Mouse (Mus musculus) heart, adult 2 months (tissue): ENCODE measurements around the gene Fndc7. TPM values are rescaled to one million over a fixed set of nuclear protein-coding genes. Genes with fewer than 3 reads are reported as not detected.
"Not testable (repeated sequence)": the region's sequence is repeated elsewhere in the genome, so short reads cannot be mapped to it uniquely, and the experiment has no call there.

ENCODE experiments used
- DNase-seq, 2 experiments: peaks; one replicate each; pipeline ENCODE4 v3.0.0; 2021
- H3K27ac ChIP-seq: fragments of 200-600 bp; 2 replicates; pipeline ENCODE4 v1.8.1; 2022
- H3K27me3 ChIP-seq: fragments of 200-500 bp; 2 replicates; pipeline ENCODE4 v1.6.1; 2012; ENCODE audit warnings: mild to moderate bottlenecking, low read length, inconsistent platforms, mixed read lengths; ENCODE audit not compliant: control insufficient read depth, insufficient read depth
- H3K36me3 ChIP-seq: fragments of 200-500 bp; 2 replicates; pipeline ENCODE4 v1.6.1; 2012; ENCODE audit warnings: low read length, inconsistent platforms; ENCODE audit not compliant: control insufficient read depth, insufficient read depth
- H3K4me1 ChIP-seq: fragments of 200-500 bp; 2 replicates; pipeline ENCODE4 v1.6.1; 2011; ENCODE audit warnings: low read length; ENCODE audit not compliant: control insufficient read depth, insufficient read depth
- H3K4me3 ChIP-seq: fragments of 200-600 bp; 2 replicates; pipeline ENCODE4 v1.8.1; 2022
- H3K79me2 ChIP-seq: fragments of 200-500 bp; replicated peaks from 2 replicates; pipeline ENCODE4 v1.6.1; 2012; ENCODE audit warnings: mild to moderate bottlenecking, inconsistent platforms, low read length, moderate library complexity, mixed read lengths; ENCODE audit not compliant: control insufficient read depth, insufficient read depth
- H3K9ac ChIP-seq: fragments of 200-500 bp; 2 replicates; pipeline ENCODE4 v1.6.1; 2012; ENCODE audit warnings: low read depth, mild to moderate bottlenecking, control low read depth, inconsistent platforms, low read length, mixed read lengths
- CTCF ChIP-seq: fragments of 200-600 bp; IDR thresholded peaks from 2 replicates; pipeline ENCODE4 v1.8.1; 2022; ENCODE audit warnings: antibody characterized with exemption, mild to moderate bottlenecking, moderate library complexity
- EP300 ChIP-seq: fragments of 200-500 bp; IDR thresholded peaks from 2 replicates; pipeline ENCODE4 v1.6.1; 2011; ENCODE audit warnings: low read depth, low read length, control low read depth; ENCODE audit not compliant: insufficient read depth
- POLR2A ChIP-seq: fragments of 200-500 bp; IDR thresholded peaks from 2 replicates; pipeline ENCODE4 v1.6.1; 2011; ENCODE audit warnings: mild to moderate bottlenecking, low read depth, low read length, control low read depth; ENCODE audit not compliant: insufficient read depth
- WGBS: fragments of 180-500 bp; shearing (Covaris S2); methylation state at CpG from one replicate; pipeline ENCODE4 v1.1.7; 2018; 5-methylcytosine and 5-hydroxymethylcytosine counted together
- intact Hi-C: fragments of 180-260 bp; cut with DNase I; formaldehyde crosslinking; loops from one replicate; pipeline ENCODE4 v1.15.1; 2025
- polyA plus RNA-seq: library from polyadenylated mRNA; depleted of rRNA; stranded (reverse); fragments of >200 nt; gene quantifications from 2 replicates; pipeline ENCODE4 v1.2.3, GENCODE M21; 2012
- total RNA-seq, 2 experiments: library from RNA; stranded (reverse); gene quantifications; 2 replicates each; pipeline ENCODE4 v1.2.3; 2021

Gene Fndc7
- total and polyA plus RNA-seq, 3 experiments: 0.08 to 0.27 (median 0.16) TPM

GRCm38 (mm10) chr3:108865129-108865528, 24.7 kb downstream of the Fndc7 start:
- intact Hi-C loops: no loop called here
- no peaks in the 10 kb centered on the region for H3K36me3 ChIP-seq
- WGBS: 42% methylated on average over 3 of the region's 3 CpGs

GRCm38 (mm10) chr3:108863091-108863490, 26.7 kb downstream of the Fndc7 start:
- Histone ChIP-seq H3K79me2 (no peaks in the 10 kb centered on the region), H3K27me3 (no peaks in the 10 kb centered on the region), H3K27ac (no peak overlapping the region), H3K36me3 (no peaks in the 10 kb centered on the region), H3K4me3 (no peak overlapping the region), H3K9ac (no peak overlapping the region), H3K4me1 (peaks cover 2% of the 10 kb centered on the region; the same call in 1 of the 2 replicates)
- 75% methylated on average over 10 of the region's 10 CpGs for WGBS
- intact Hi-C loops: no loop called here
- TF ChIP-seq EP300 (no peak), POLR2A (no peak), CTCF (no peak)
- DNase-seq: no peak

More at GRCm38 (mm10) chr3:108865129-108865528, 24.7 kb downstream of the Fndc7 start:
- H3K4me3 ChIP-seq: no peak overlapping the region
- H3K9ac ChIP-seq: no peak overlapping the region
- H3K4me1 ChIP-seq: no peaks in the 10 kb centered on the region; the same call in 1 of the 2 replicates
- H3K27ac ChIP-seq: no peak overlapping the region
- H3K79me2 ChIP-seq: no peaks in the 10 kb centered on the region
- DNase-seq: peak in 1 of 2 experiments; percentile 32
- H3K27me3 ChIP-seq: no peaks in the 10 kb centered on the region
- TF ChIP-seq EP300: no peak
- TF ChIP-seq POLR2A: no peak
- no peak for TF ChIP-seq CTCF

- DNase-seq, H3K4me3 ChIP-seq, H3K27ac ChIP-seq, H3K9ac ChIP-seq, H3K27me3 ChIP-seq, H3K79me2 ChIP-seq, H3K36me3 ChIP-seq, H3K4me1 ChIP-seq, intact Hi-C loops: not testable (repeated sequence)
- 78% methylated on average over 4 of the region's 4 CpGs for WGBS
These were observed 27.5 kb downstream of the Fndc7 start for GRCm38 (mm10) chr3:108862282-108862681.

- no peak overlapping the region for H3K4me3 ChIP-seq
- TF ChIP-seq EP300 (no peak), POLR2A (no peak), CTCF (no peak)
- DNase-seq: no peak
- H3K4me1 ChIP-seq: peaks cover 4% of the 10 kb centered on the region
- no peaks in the 10 kb centered on the region for H3K27me3 ChIP-seq
- intact Hi-C loops: no loop called here
- no peak overlapping the region for H3K9ac ChIP-seq
- 50% methylated on average over 2 of the region's 2 CpGs for WGBS
- no peak overlapping the region for H3K27ac ChIP-seq
- H3K79me2 ChIP-seq: no peaks in the 10 kb centered on the region
- no peaks in the 10 kb centered on the region for H3K36me3 ChIP-seq
These were observed 29.0 kb downstream of the Fndc7 start for GRCm38 (mm10) chr3:108860786-108861185.

- peaks cover 10% of the 10 kb centered on the region for H3K4me1 ChIP-seq
- no peaks in the 10 kb centered on the region for H3K27me3 ChIP-seq
- DNase-seq: peak; percentile 41 to 62
- peak overlapping the region; percentile 41; the same call in 1 of the 2 replicates for H3K27ac ChIP-seq
- H3K36me3 ChIP-seq: no peaks in the 10 kb centered on the region
- TF ChIP-seq POLR2A (no peak), CTCF (peak; percentile 13; the same call in 1 of the 2 replicates)
- 42% methylated on average over 7 of the region's 7 CpGs for WGBS
- no peak overlapping the region for H3K9ac ChIP-seq
- no peaks in the 10 kb centered on the region for H3K79me2 ChIP-seq
- no peak overlapping the region for H3K4me3 ChIP-seq
- intact Hi-C loops: loop anchor here (5.0 kb wide), 1 partner anchor 54 kb away; the partner anchor contains the start of gene Prpf38b
These were observed 31.5 kb downstream of the Fndc7 start for GRCm38 (mm10) chr3:108858231-108858770.

- intact Hi-C loops: loop anchor here (5.0 kb wide), 1 partner anchor 55 kb away; the partner anchor contains the start of gene Prpf38b
- WGBS: 87% methylated on average over 1 of the region's 1 CpGs
These were observed 32.1 kb downstream of the Fndc7 start for GRCm38 (mm10) chr3:108857714-108858113.

More at GRCm38 (mm10) chr3:108857714-108858113, 32.1 kb downstream of the Fndc7 start:
- Histone ChIP-seq H3K27ac (no peak overlapping the region), H3K4me3 (no peak overlapping the region), H3K9ac (no peak overlapping the region), H3K4me1 (peaks cover 10% of the 10 kb centered on the region), H3K27me3 (no peaks in the 10 kb centered on the region), H3K36me3 (no peaks in the 10 kb centered on the region), H3K79me2 (no peaks in the 10 kb centered on the region)
- DNase-seq: no peak
- TF ChIP-seq POLR2A (no peak), EP300 (no peak), CTCF (no peak)
